Mouse (Mus musculus): Measurements from ENCODE around the gene 6030458C11Rik.

The 6030458C11Rik gene

DNA sequence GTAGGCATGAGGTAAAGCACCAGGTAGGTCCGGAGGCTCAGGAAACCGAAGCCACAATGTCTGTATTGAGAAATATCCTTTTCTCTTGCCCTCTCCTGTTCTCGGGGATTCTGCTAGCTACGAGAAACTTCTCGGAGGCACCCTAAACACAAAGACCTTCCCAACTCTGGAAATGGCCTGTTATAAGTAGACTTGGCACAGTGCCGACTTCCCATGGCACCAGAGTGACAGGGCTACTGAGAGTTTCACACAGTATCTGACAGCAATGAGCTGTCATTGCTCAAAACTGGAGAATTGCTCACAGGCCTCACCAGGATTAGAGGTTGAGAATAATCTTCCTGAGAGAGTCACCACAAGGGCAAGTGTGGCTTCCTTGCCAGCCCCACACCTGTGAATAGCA is 63.7 kb downstream of the 6030458C11Rik start:
- DNase-seq (ENCODE audit: low read depth, low spot score): no peak

GRCm38 (mm10) chr15:12758461-12758860 is 66.0 kb downstream of the 6030458C11Rik start:
- DNase-seq (ENCODE audit: low read depth, low spot score): no peak
